Mouse (Mus musculus) liver, embryonic 15.5 days (tissue): Measurements from ENCODE around the gene 2310022B05Rik. TPM values are rescaled to one million over a fixed set of nuclear protein-coding genes. Genes with fewer than 3 reads are reported as not detected.

Experiments
- ATAC-seq: fragments of 200-750 bp; cut with Nextera tagmentation; 2 replicates; pipeline ENCODE4 v1.8.0; 2017; ENCODE audit warnings: moderate number of reproducible peaks, mild to moderate bottlenecking, moderate library complexity; ENCODE audit not compliant: insufficient read depth
- H3K27ac ChIP-seq: fragments of 300-500 bp; sonication (generic); replicated peaks from 2 replicates; pipeline ENCODE4 v1.5.1; 2015; ENCODE audit warnings: mild to moderate bottlenecking, inconsistent platforms
- H3K27me3 ChIP-seq: fragments of 300-500 bp; sonication (generic); 2 replicates; pipeline ENCODE4 v1.6.1; 2015; ENCODE audit warnings: mild to moderate bottlenecking, inconsistent platforms
- H3K36me3 ChIP-seq: fragments of 300-500 bp; sonication (generic); replicated peaks from 2 replicates; pipeline ENCODE4 v1.6.1; 2015; ENCODE audit warnings: moderate library complexity, mild to moderate bottlenecking, inconsistent platforms
- H3K4me1 ChIP-seq: fragments of 300-500 bp; sonication (generic); replicated peaks from 2 replicates; pipeline ENCODE4 v1.6.1; 2015; ENCODE audit warnings: inconsistent platforms
- H3K4me2 ChIP-seq: fragments of 300-500 bp; sonication (generic); 2 replicates; pipeline ENCODE4 v1.6.1; 2015; ENCODE audit warnings: moderate library complexity, mild to moderate bottlenecking, inconsistent platforms
- H3K4me3 ChIP-seq: fragments of 300-500 bp; sonication (generic); replicated peaks from 2 replicates; pipeline ENCODE4 v1.5.1; 2015; ENCODE audit warnings: mild to moderate bottlenecking, inconsistent platforms
- H3K9ac ChIP-seq: fragments of 300-500 bp; sonication (generic); 2 replicates; pipeline ENCODE4 v1.6.1; 2015; ENCODE audit warnings: moderate library complexity, mild to moderate bottlenecking, inconsistent platforms
- H3K9me3 ChIP-seq: fragments of 300-500 bp; sonication (generic); replicated peaks from 2 replicates; pipeline ENCODE4 v1.6.1; 2016; ENCODE audit warnings: inconsistent platforms
- WGBS: fragments of 180-500 bp; shearing (Covaris S2); methylation state at CpG from one replicate; pipeline ENCODE4 v1.1.7; 2015; ENCODE audit warnings: mixed read lengths; ENCODE audit not compliant: insufficient replicate concordance; 5-methylcytosine and 5-hydroxymethylcytosine counted together
- polyA plus RNA-seq: library from polyadenylated mRNA; unstranded; fragments of >200 nt; fragmentation: Nextera tagmentation; extraction: Ambion mirVana; gene quantifications from 2 replicates; pipeline ENCODE4 v1.2.1, GENCODE M21; 2015

The 2310022B05Rik gene
- polyA plus RNA-seq, result 5.5 and 6.5 TPM in 2 replicates

- H3K27ac ChIP-seq, result peak within 1 kb of the TSS; percentile 78
- peak within 1 kb of the TSS; percentile 98 for H3K4me2 ChIP-seq
- peaks cover 53% of the 10 kb centered on the region for H3K4me1 ChIP-seq
- peak within 1 kb of the TSS; percentile 87 for H3K9ac ChIP-seq
- no peaks in the 10 kb centered on the region for H3K9me3 ChIP-seq
- H3K4me3 ChIP-seq, result peak within 1 kb of the TSS; percentile 88
- 3% methylated on average over 68 of the region's 69 CpGs for WGBS
- ATAC-seq, result peak; percentile 76
- H3K36me3 ChIP-seq, result 0 out of 2 replicates have a peak, but pooled peaks cover 3% of the 10 kb centered on the region
- peaks cover 2% of the 10 kb centered on the region; the same call in 1 of the 2 replicates for H3K27me3 ChIP-seq
Measured at GRCm38 (mm10) chr8:124663112-124663873, at the start of gene 2310022B05Rik. Gene 2310022B05Rik (minus strand): TSS chr8:124663369.

DNA sequence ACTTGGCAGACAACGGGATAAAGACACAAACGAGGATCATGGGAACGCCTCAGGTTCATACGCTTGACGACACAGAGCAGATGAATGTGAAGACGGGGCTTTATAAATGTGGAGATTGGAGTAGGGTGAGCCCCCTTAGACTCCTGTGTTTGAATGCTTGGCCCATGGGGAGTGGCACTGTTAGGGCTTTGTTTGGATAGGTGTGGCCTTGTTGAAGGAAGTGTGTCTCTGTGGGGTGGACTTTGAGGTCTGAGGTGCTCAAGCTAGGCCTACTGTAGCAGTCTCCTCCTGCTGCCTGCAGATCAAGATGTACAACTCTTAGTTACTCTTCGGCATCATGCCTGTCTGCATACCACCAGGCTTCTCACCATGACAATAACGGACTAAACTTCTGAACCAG lies 42.7 kb upstream of the 2310022B05Rik start:
- no peaks in the 10 kb centered on the region for H3K9me3 ChIP-seq
- H3K4me2 ChIP-seq, result no peak overlapping the region
- ATAC-seq, result no peak
- peaks cover 38% of the 10 kb centered on the region for H3K36me3 ChIP-seq
- H3K4me3 ChIP-seq, result no peak overlapping the region
- 83% methylated on average over 8 of the region's 8 CpGs for WGBS
- H3K27ac ChIP-seq, result no peak overlapping the region
- H3K9ac ChIP-seq, result no peak overlapping the region
- no peaks in the 10 kb centered on the region for H3K27me3 ChIP-seq
- H3K4me1 ChIP-seq, result no peaks in the 10 kb centered on the region

- H3K27me3 ChIP-seq, result no peaks in the 10 kb centered on the region
- peaks cover 34% of the 10 kb centered on the region for H3K36me3 ChIP-seq
- WGBS, result 80% methylated on average over 4 of the region's 4 CpGs
- H3K4me2 ChIP-seq, result no peak overlapping the region
- H3K4me3 ChIP-seq, result no peak overlapping the region
- H3K27ac ChIP-seq, result no peak overlapping the region
- no peaks in the 10 kb centered on the region for H3K4me1 ChIP-seq
- H3K9ac ChIP-seq, result no peak overlapping the region
- no peak for ATAC-seq
- H3K9me3 ChIP-seq, result no peaks in the 10 kb centered on the region
Measured at GRCm38 (mm10) chr8:124704376-124704775, 41.2 kb upstream of the 2310022B05Rik start.

DNA sequence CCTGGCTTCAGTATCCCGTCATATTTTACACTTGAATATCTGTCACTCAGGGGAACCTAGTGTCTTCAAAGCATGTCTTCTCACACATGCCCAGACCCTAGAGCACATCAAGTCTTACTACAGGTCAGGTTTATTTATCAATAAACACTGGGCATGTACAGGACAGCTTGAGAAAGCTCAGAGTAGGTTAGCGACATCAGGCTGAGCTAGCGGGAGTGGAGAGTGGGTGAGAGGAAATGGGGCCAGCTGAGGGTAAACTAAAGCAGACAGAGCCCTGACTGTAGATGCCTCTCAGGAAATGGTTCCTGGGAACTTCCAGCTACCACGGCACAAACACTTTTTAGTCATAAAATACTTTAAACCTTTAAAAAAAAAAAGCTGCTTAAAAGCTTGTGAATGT lies 40.4 kb upstream of the 2310022B05Rik start:
- Histone ChIP-seq H3K4me3 (no peak overlapping the region), H3K27ac (no peak overlapping the region), H3K9me3 (no peaks in the 10 kb centered on the region), H3K27me3 (no peaks in the 10 kb centered on the region), H3K4me2 (no peak overlapping the region), H3K4me1 (no peaks in the 10 kb centered on the region), H3K36me3 (peaks cover 32% of the 10 kb centered on the region; the same call in 1 of the 2 replicates), H3K9ac (no peak overlapping the region)
- 76% methylated on average over 4 of the region's 4 CpGs for WGBS
- no peak for ATAC-seq

DNA sequence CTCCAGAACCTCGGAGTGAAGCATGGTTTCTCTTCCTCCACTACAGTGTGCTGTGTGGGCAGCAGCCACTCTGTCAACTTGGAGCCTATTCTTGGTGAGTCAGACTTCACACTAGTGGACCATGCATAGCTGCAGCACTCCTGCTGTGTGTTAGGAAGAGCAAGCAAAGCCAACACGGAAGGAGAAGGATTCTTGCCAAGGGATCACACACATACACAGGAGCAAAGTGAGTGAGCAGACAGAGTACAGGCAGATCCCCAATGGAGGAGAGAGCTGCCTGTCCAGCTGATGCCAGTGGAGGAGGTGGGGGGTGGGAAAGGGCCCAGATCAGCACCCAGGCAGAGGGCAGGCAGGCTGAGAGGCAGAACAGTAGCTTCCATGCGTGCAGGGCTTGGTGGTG lies 39.0 kb upstream of the 2310022B05Rik start:
- Histone ChIP-seq H3K9me3 (no peaks in the 10 kb centered on the region), H3K9ac (no peak overlapping the region), H3K27me3 (no peaks in the 10 kb centered on the region), H3K27ac (no peak overlapping the region), H3K4me2 (no peak overlapping the region), H3K4me1 (no peaks in the 10 kb centered on the region), H3K4me3 (no peak overlapping the region), H3K36me3 (peaks cover 37% of the 10 kb centered on the region; the same call in 1 of the 2 replicates)
- WGBS, result 65% methylated on average over 3 of the region's 3 CpGs
- no peak for ATAC-seq

DNA sequence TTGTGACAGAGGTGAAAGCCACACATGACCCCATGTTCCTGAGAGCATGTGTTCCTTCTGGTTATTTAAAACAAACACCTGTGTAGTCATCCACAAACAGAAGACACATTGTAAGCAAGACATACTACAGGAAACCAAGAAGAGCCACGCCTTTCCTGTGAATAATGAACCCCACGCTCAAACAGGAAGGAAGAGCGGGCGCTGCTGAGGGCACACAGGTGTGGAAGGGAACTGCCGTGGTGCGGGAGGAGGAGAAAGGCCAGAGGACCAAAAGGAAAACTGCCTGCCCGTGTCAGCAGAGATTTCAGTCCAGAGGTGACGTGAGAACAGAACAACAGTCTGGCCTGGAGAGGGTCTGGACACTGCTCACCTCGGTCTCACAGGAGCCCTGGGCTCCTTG lies 37.9 kb upstream of the 2310022B05Rik start:
- Histone ChIP-seq H3K27ac (no peak overlapping the region), H3K9ac (no peak overlapping the region), H3K4me1 (no peaks in the 10 kb centered on the region), H3K36me3 (peaks cover 33% of the 10 kb centered on the region; the same call in 1 of the 2 replicates), H3K27me3 (no peaks in the 10 kb centered on the region), H3K4me2 (no peak overlapping the region), H3K4me3 (no peak overlapping the region), H3K9me3 (no peaks in the 10 kb centered on the region)
- WGBS, result 43% methylated on average over 9 of the region's 9 CpGs
- no peak for ATAC-seq

DNA sequence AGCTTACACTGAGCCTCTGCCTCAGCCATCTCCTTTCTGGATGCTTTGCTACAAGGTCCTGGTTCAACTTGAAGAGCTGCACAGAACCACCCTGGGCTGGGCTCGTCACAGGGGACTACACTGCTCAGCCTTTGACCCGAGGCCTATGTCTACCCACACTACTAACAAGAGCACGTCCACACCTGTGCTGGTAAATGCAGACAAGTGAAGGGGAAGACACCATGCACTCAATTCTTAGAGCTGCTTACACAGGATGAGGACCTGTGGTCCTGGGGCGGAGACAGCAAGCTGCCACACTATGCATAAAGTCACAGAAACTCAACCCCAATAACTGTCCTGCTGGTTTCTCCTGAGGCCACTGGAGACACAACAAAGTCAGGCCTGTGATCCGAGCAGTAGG lies 37.1 kb upstream of the 2310022B05Rik start:
- WGBS, result 80% methylated on average over 5 of the region's 5 CpGs
- Histone ChIP-seq H3K9ac (no peak overlapping the region), H3K36me3 (peaks cover 34% of the 10 kb centered on the region; the same call in 1 of the 2 replicates), H3K27ac (no peak overlapping the region), H3K9me3 (no peaks in the 10 kb centered on the region), H3K4me3 (no peak overlapping the region), H3K4me2 (no peak overlapping the region), H3K27me3 (no peaks in the 10 kb centered on the region), H3K4me1 (no peaks in the 10 kb centered on the region)
- ATAC-seq, result no peak

- 81% methylated on average over 22 of the region's 22 CpGs for WGBS
- Histone ChIP-seq H3K4me2 (no peak overlapping the region), H3K4me3 (no peak overlapping the region), H3K27me3 (no peaks in the 10 kb centered on the region), H3K36me3 (peaks cover 44% of the 10 kb centered on the region), H3K9ac (no peak overlapping the region), H3K4me1 (no peaks in the 10 kb centered on the region), H3K9me3 (no peaks in the 10 kb centered on the region), H3K27ac (no peak overlapping the region)
- ATAC-seq, result no peak
Measured at GRCm38 (mm10) chr8:124695424-124696100, 32.4 kb upstream of the 2310022B05Rik start.

- no peak for ATAC-seq
- 75% methylated on average over 4 of the region's 4 CpGs for WGBS
Measured at GRCm38 (mm10) chr8:124691706-124692105, 28.5 kb upstream of the 2310022B05Rik start.

GRCm38 (mm10) chr8:124688899-124689298 lies 25.7 kb upstream of the 2310022B05Rik start:
- ATAC-seq, result no peak
- Histone ChIP-seq H3K27me3 (no peaks in the 10 kb centered on the region), H3K9me3 (no peaks in the 10 kb centered on the region), H3K9ac (no peak overlapping the region), H3K4me1 (no peaks in the 10 kb centered on the region), H3K27ac (no peak overlapping the region), H3K4me3 (no peak overlapping the region), H3K36me3 (peaks cover 41% of the 10 kb centered on the region), H3K4me2 (no peak overlapping the region)
- 77% methylated on average over 13 of the region's 13 CpGs for WGBS

More at GRCm38 (mm10) chr8:124691706-124692105, 28.5 kb upstream of the 2310022B05Rik start:
- Histone ChIP-seq H3K4me1 (no peaks in the 10 kb centered on the region), H3K36me3 (peaks cover 37% of the 10 kb centered on the region), H3K9ac (no peak overlapping the region), H3K27ac (no peak overlapping the region), H3K27me3 (no peaks in the 10 kb centered on the region), H3K9me3 (no peaks in the 10 kb centered on the region), H3K4me2 (no peak overlapping the region), H3K4me3 (no peak overlapping the region)

DNA sequence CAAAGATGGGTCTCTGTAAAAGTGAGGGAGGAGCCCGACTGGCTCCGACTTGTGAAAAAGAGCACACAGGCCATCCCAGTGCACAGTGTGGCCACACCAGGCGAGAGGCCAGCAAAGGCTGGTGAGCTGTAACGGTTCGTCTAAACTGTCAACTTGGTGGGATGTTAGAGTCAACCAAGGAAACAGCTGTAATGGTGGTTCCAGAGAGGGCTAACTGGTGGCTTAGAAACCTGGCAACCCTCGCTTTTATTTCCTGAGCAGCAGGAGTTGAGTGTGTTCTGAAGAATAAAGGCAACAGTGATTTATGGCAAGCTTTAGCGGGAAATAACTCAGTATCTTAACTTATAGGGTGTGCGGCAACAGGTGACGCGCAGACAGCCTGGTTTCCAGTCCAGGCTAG lies 19.0 kb upstream of the 2310022B05Rik start:
- Histone ChIP-seq H3K4me3 (no peak overlapping the region), H3K9ac (no peak overlapping the region), H3K4me1 (no peaks in the 10 kb centered on the region), H3K9me3 (no peaks in the 10 kb centered on the region), H3K27ac (no peak overlapping the region), H3K36me3 (peaks cover 56% of the 10 kb centered on the region), H3K4me2 (no peak overlapping the region), H3K27me3 (no peaks in the 10 kb centered on the region)
- 87% methylated on average over 10 of the region's 10 CpGs for whole genome bisulfite sequencing
- ATAC-seq, result no peak
